Mouse (Mus musculus) adrenal gland, postnatal 14 days (tissue): ENCODE measurements at regions not wholly inside any gene's neighbourhood (a gene's known extent, or its start where the extent isn't known, plus 50 kb on each side); places are given as distances from the start of the nearest gene placed in this dataset.
"Not testable (repeated sequence)": the region's sequence is repeated elsewhere in the genome, so short reads cannot be mapped to it uniquely, and the experiment has no call there.

Experiments used
- DNase-seq: peaks from one replicate; pipeline ENCODE4 v3.0.0; 2021; ENCODE audit warnings: mixed read lengths

DNA sequence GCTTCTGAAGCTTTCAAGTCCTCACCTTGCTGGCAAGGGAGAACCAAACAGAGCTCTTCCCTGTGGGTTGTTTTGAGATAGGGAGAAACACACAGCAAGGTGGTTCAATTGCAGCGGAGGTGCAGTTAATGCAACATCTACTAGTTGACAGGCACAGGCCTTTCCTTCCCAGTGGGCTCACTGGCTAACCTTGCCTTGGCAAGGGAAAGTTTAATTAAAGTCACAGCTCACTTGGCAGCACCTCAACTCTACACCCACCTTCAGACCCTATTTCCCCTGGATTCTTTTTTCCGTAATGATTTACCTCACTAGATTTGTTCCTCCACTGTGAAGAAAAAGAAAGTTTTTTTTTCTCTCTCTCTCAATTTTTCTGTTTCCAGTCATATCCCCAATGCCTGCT, 314.5 kb downstream of the Tlr4 start:
- no peak for DNase-seq

- no peak for DNase-seq
These were observed 321.1 kb downstream of the Tlr4 start for GRCm38 (mm10) chr4:67148521-67148920.

GRCm38 (mm10) chr4:67162673-67163072, 335.3 kb downstream of the Tlr4 start:
- DNase-seq, result no peak

DNA sequence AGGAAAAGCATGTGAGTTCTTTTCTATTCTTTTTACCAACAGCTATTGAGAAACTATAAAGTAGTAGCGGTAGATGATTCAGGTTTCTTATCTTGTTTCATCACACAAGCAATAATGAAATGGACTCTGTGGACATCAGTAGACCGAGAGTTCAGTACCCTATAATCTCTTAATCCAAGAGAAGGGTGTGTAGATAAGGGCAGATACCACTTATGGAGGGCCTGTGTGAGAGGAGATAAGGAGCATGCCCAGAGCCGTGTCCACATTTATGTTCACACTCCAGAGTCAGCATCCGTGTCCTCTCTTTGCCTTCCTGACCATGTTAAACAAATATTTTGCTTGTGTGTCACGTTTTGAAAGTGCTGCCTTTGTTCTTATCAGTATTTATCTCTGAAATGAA, 340.3 kb downstream of the Tlr4 start:
- no peak for DNase-seq

DNA sequence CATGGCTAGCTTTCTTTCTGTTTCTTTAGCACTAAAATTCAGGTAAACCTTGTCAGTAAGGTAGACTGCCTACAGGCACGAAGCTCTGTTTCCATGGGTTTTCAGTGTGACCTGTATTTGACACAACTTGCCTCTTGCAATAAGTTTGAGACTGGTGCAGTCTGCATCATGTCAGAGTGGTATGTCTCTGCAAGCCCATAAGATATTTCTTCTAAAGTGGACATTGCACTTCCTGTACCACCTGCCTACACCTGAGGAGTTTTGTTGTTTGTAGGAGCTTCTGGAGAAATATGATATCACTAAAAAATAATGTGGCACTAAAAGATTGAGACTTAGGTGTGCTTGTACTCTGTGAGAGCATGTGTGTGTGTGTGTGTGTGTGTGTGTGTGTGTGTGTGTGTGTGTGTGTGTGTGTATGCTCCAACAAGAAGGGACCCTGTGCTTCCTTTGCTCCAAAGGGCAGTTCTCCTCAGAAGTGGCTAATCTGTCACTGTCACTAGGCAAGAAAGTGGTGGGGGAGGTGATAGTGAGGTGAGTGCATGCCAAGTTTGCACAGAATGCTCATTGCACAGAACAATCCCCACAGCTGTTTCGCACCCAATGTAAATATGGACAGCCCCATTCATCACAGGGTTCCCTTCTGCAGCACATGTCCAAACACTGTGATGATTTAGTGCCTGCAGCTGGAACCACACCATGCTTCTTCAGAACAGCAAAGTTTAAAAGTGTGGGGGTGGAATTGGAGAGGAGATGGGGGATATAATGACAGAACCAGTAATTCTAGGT, 360.5 kb downstream of the Tlr4 start:
- no peak for DNase-seq

GRCm38 (mm10) chr4:67190536-67190935, 363.2 kb downstream of the Tlr4 start:
- no peak for DNase-seq

DNA sequence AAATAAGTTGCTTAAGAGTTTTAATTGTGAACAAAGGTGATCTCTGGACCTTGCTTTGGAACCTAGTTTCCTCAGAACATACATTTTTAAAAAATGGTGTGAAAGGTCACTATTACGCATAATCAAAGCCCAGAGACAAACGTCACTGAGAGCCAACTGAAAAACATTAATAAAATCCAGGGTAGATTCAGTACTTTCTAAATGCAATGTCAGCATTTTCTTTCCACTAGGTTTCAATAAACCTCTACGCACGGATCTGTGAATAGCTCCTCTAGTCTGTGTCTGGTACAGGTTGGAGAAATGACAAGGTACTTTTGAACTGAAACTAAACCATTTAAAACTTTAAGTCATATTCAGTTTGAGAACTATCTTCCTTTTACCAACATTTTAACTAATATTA, 367.0 kb downstream of the Tlr4 start:
- DNase-seq, result no peak

DNA sequence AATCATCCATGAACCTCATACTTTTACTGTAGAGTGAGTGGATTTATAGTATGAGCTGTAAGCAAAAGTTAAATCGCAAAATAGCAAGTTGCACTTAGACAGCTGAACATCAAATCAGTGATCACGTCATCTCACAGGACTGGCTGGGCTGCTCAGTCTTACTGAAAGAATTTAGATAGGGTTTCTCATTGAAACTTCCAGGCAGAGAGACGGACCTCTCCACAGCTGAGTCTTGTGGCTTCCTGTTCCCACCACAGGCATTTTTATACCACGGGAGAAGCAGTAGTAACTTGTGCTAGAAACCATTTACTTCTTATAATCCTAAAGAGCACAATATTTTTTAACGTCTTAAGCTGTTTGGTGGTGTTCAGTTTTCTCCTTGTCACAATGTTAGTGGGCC, 369.5 kb downstream of the Tlr4 start:
- no peak for DNase-seq

- DNase-seq, result peak; percentile 69
These were observed 381.0 kb downstream of the Tlr4 start for GRCm38 (mm10) chr4:67208406-67208805.

- DNase-seq, result no peak
These were observed 386.0 kb downstream of the Tlr4 start for GRCm38 (mm10) chr4:67213363-67213762.

DNA sequence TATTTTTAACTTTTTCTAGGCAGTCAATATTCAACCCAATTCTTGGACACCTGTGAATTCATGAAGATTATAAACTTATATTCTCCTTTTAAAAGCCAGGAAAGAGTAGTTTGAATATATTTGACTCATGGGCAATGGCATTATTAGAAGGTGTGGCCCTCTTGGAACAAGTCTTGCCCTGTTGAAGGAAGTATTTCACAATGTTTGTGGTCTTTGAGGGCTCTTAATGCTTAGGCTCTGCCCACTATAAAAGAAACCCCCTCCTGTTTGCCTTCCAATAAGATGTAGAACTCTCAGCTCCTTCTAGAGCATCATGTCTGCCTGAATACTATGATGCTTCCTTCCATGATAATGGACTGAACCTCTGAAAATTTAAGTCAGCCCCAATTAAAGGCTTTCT, 397.1 kb downstream of the Tlr4 start:
- no peak for DNase-seq

GRCm38 (mm10) chr4:67229214-67229613, 401.8 kb downstream of the Tlr4 start:
- no peak for DNase-seq

DNA sequence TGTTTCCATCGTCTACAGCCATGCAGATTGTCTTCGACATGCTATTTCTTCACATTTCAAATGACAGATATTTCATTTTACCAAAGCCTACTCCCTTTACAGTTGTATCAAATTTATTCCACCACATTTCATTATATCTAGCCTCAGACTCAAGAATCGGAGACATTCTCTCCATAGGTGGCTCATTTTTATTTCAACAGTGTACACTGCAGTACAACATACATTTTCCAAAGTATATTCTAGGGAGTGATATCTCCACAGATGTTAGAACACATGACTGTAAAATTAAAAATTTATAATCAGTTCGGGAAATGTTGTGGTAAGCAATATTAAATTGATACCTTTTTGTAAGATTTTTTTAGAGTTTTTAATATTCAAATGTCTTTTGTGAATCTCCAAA, 446.2 kb downstream of the Tlr4 start:
- no peak for DNase-seq

DNA sequence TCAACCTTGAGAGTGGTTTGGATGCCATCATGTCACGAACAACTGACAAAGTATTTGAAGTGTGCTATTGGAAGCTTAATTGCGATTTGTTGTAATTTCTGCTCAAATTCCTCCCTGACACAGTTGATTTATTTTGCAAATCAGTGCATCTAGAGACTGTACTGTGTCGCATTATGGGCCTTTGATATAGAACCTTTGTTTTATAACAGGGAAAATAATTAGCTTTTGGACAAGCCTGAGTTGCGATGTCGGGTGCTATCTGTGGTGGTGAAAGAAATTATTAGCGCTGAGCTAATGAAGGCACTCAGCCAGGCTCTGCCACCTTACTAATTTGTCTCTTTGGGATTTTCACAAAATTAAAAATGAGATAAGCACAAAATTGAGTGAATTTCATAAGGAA, 473.6 kb downstream of the Tlr4 start:
- no peak for DNase-seq

DNA sequence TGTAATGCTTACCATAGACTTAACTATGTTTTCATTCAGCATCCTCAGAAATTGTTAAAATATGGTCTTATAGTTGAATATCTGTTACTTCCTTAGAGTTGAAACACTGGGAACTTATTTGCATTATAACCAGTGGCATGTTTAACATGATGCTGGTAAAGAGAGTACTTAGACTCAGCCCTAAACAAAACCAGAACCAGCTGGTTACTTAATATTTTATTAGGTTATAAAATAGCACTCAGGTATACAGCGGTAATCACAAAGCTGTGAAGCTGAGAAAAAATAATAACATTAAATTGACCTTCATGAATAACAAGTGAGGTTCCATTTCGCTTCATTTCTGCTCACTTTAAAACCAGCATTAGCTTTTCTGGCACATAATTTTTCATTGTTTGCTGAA, 474.4 kb downstream of the Tlr4 start:
- DNase-seq, result no peak

DNA sequence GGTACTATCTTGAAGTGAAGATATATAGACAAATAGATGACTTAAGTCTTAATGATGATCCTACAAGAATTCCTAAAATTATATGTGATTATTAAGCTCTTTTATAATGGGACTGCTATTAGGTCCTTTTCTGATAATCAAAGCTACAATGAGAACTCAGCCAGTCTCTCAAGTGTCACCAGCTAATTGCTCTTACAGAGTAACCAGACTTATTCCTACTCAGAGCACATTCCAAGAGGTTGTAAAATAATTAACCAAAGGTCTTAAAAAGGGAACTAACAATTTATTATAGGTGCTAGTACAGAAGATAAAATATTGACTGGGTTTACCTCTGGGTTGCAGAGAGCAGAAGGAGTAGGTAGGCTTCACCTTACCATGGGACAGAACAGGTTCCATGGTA, 492.7 kb downstream of the Tlr4 start:
- not testable (repeated sequence) for DNase-seq
